Mouse (Mus musculus): ENCODE measurements around the gene Lime1. TPM values are rescaled to one million over a fixed set of nuclear protein-coding genes. Genes with fewer than 3 reads are reported as not detected.

The Lime1 gene
- polyA plus RNA-seq, 1 experiment from 2014 or later = 20.9 TPM

- no peaks in the 10 kb centered on the region for H3K4me1 ChIP-seq (ENCODE audit: control insufficient read depth, insufficient read depth, low read length)
- no peaks in the 10 kb centered on the region for H3K9me3 ChIP-seq (ENCODE audit: control insufficient read depth, low read length)
- no peak overlapping the region for H3K9ac ChIP-seq (ENCODE audit: low read length)
- no peak overlapping the region for H3K4me2 ChIP-seq (ENCODE audit: low read depth, severe bottlenecking)
- H3K27ac ChIP-seq (replicated peaks; ENCODE audit: low read depth, low read length) = no peak overlapping the region
- no peak for ATAC-seq (ENCODE audit: insufficient number of reproducible peaks, low FRiP score, low TSS enrichment, low read depth)
- no peaks in the 10 kb centered on the region for H3K27me3 ChIP-seq (ENCODE audit: control insufficient read depth, insufficient read depth, low read length)
- H3K4me3 ChIP-seq (ENCODE audit: low read depth, low read length) = no peak overlapping the region
- DNase-seq (ENCODE audit: low spot score) = no peak
- H3K36me3 ChIP-seq (ENCODE audit: control insufficient read depth, insufficient read depth, low read length) = no peaks in the 10 kb centered on the region
- 66% methylated on average over 3 of the region's 3 CpGs for WGBS
Observed at GRCm38 (mm10) chr2:181415945-181416344, 36.1 kb downstream of the Lime1 start.

GRCm38 (mm10) chr2:181419359-181419758 lies 39.5 kb downstream of the Lime1 start:
- H3K36me3 ChIP-seq (ENCODE audit: control insufficient read depth, insufficient read depth, low read length) = peaks cover 6% of the 10 kb centered on the region; the same call in 1 of the 2 replicates
- no peak overlapping the region for H3K27ac ChIP-seq (replicated peaks; ENCODE audit: low read depth, low read length)
- DNase-seq (ENCODE audit: low spot score) (no peak), ATAC-seq (ENCODE audit: insufficient number of reproducible peaks, low FRiP score, low TSS enrichment, low read depth) (no peak)
- no peaks in the 10 kb centered on the region for H3K4me1 ChIP-seq (ENCODE audit: control insufficient read depth, insufficient read depth, low read length)
- no peak overlapping the region for H3K4me2 ChIP-seq (ENCODE audit: low read depth, severe bottlenecking)
- no peak overlapping the region for H3K4me3 ChIP-seq (ENCODE audit: low read depth, low read length)
- 86% methylated on average over 7 of the region's 7 CpGs for WGBS
- no peaks in the 10 kb centered on the region for H3K9me3 ChIP-seq (ENCODE audit: control insufficient read depth, low read length)
- H3K9ac ChIP-seq (ENCODE audit: low read length) = no peak overlapping the region
- no peaks in the 10 kb centered on the region for H3K27me3 ChIP-seq (ENCODE audit: control insufficient read depth, insufficient read depth, low read length)

- ATAC-seq (ENCODE audit: insufficient number of reproducible peaks, low FRiP score, low TSS enrichment, low read depth) = no peak
- no peak for DNase-seq (ENCODE audit: low spot score)
- Histone ChIP-seq H3K4me3 (ENCODE audit: low read depth, low read length) (no peak overlapping the region), H3K27ac (replicated peaks; ENCODE audit: low read depth, low read length) (no peak overlapping the region), H3K9me3 (ENCODE audit: control insufficient read depth, low read length) (no peaks in the 10 kb centered on the region), H3K4me2 (ENCODE audit: low read depth, severe bottlenecking) (no peak overlapping the region), H3K27me3 (ENCODE audit: control insufficient read depth, insufficient read depth, low read length) (no peaks in the 10 kb centered on the region), H3K9ac (ENCODE audit: low read length) (no peak overlapping the region), H3K4me1 (ENCODE audit: control insufficient read depth, insufficient read depth, low read length) (no peaks in the 10 kb centered on the region), H3K36me3 (ENCODE audit: control insufficient read depth, insufficient read depth, low read length) (peaks cover 6% of the 10 kb centered on the region; the same call in 1 of the 2 replicates)
- WGBS = 87% methylated on average over 4 of the region's 4 CpGs
Observed at GRCm38 (mm10) chr2:181420426-181420825, 40.5 kb downstream of the Lime1 start.

- Histone ChIP-seq H3K4me1 (ENCODE audit: control insufficient read depth, insufficient read depth, low read length) (no peaks in the 10 kb centered on the region), H3K36me3 (ENCODE audit: control insufficient read depth, insufficient read depth, low read length) (peaks cover 6% of the 10 kb centered on the region; the same call in 1 of the 2 replicates), H3K27ac (replicated peaks; ENCODE audit: low read depth, low read length) (no peak overlapping the region), H3K4me3 (ENCODE audit: low read depth, low read length) (no peak overlapping the region), H3K27me3 (ENCODE audit: control insufficient read depth, insufficient read depth, low read length) (no peaks in the 10 kb centered on the region), H3K4me2 (ENCODE audit: low read depth, severe bottlenecking) (no peak overlapping the region), H3K9ac (ENCODE audit: low read length) (no peak overlapping the region), H3K9me3 (ENCODE audit: control insufficient read depth, low read length) (no peaks in the 10 kb centered on the region)
- DNase-seq (ENCODE audit: low spot score) (no peak), ATAC-seq (ENCODE audit: insufficient number of reproducible peaks, low FRiP score, low TSS enrichment, low read depth) (no peak)
- WGBS = 78% methylated on average over 4 of the region's 4 CpGs
Observed at GRCm38 (mm10) chr2:181420903-181421638, 41.2 kb downstream of the Lime1 start.

- Histone ChIP-seq H3K27me3 (ENCODE audit: control insufficient read depth, insufficient read depth, low read length) (no peaks in the 10 kb centered on the region), H3K4me3 (ENCODE audit: low read depth, low read length) (no peak overlapping the region), H3K9ac (ENCODE audit: low read length) (no peak overlapping the region), H3K36me3 (ENCODE audit: control insufficient read depth, insufficient read depth, low read length) (peaks cover 6% of the 10 kb centered on the region; the same call in 1 of the 2 replicates), H3K9me3 (ENCODE audit: control insufficient read depth, low read length) (no peaks in the 10 kb centered on the region), H3K4me1 (ENCODE audit: control insufficient read depth, insufficient read depth, low read length) (no peaks in the 10 kb centered on the region), H3K4me2 (ENCODE audit: low read depth, severe bottlenecking) (no peak overlapping the region), H3K27ac (replicated peaks; ENCODE audit: low read depth, low read length) (no peak overlapping the region)
- DNase-seq (ENCODE audit: low spot score) = no peak
- no peak for ATAC-seq (ENCODE audit: insufficient number of reproducible peaks, low FRiP score, low TSS enrichment, low read depth)
- WGBS = 90% methylated on average over 9 of the region's 9 CpGs
Observed at GRCm38 (mm10) chr2:181423834-181424233, 44.0 kb downstream of the Lime1 start.

Other genes with a start within 250 kb of the Lime1 start
- 0.11 and 0.25 TPM in 2 replicates for gene Kcnq2, start 244.8 kb upstream of the Lime1 start, polyA plus RNA-seq (2014; fragmentation: Nextera tagmentation; extraction: Ambion mirVana)
- 0.13 and 0.14 TPM in 2 replicates for gene Eef1a2, start 223.1 kb upstream of the Lime1 start, polyA plus RNA-seq (2014; fragmentation: Nextera tagmentation; extraction: Ambion mirVana)
- 422 and 444 TPM in 2 replicates for gene Ppdpf, start 192.8 kb upstream of the Lime1 start, polyA plus RNA-seq (2014; fragmentation: Nextera tagmentation; extraction: Ambion mirVana)
- gene Ptk6, start 177.3 kb upstream of the Lime1 start, polyA plus RNA-seq (2014; fragmentation: Nextera tagmentation; extraction: Ambion mirVana) = 0.04 TPM in 1 of 2 replicates, not detected in the other
- gene Srms, start 166.9 kb upstream of the Lime1 start, polyA plus RNA-seq (2014; fragmentation: Nextera tagmentation; extraction: Ambion mirVana) = 0.94 and 1.4 TPM in 2 replicates
- 0.17 and 0.69 TPM in 2 replicates for gene Fndc11, start 160.1 kb upstream of the Lime1 start, polyA plus RNA-seq (2014; fragmentation: Nextera tagmentation; extraction: Ambion mirVana)
- 0.99 and 1.2 TPM in 2 replicates for gene Helz2, start 138.1 kb upstream of the Lime1 start, polyA plus RNA-seq (2014; fragmentation: Nextera tagmentation; extraction: Ambion mirVana)
- gene Gmeb2, start 92.0 kb upstream of the Lime1 start, polyA plus RNA-seq (2014; fragmentation: Nextera tagmentation; extraction: Ambion mirVana) = 19.7 and 21.3 TPM in 2 replicates
- gene Stmn3, start 65.6 kb upstream of the Lime1 start, polyA plus RNA-seq (2014; fragmentation: Nextera tagmentation; extraction: Ambion mirVana) = 0.84 and 0.91 TPM in 2 replicates
- gene Rtel1, start 60.3 kb upstream of the Lime1 start, polyA plus RNA-seq (2014; fragmentation: Nextera tagmentation; extraction: Ambion mirVana) = 63.0 and 63.7 TPM in 2 replicates
- 35.0 and 40.2 TPM in 2 replicates for gene Zgpat, start 15.2 kb upstream of the Lime1 start, polyA plus RNA-seq (2014; fragmentation: Nextera tagmentation; extraction: Ambion mirVana)
- 57.3 and 63.7 TPM in 2 replicates for gene Arfrp1, start 14.7 kb upstream of the Lime1 start, polyA plus RNA-seq (2014; fragmentation: Nextera tagmentation; extraction: Ambion mirVana)
- 9.8 and 10.1 TPM in 2 replicates for gene Zbtb46, start 79.3 kb downstream of the Lime1 start, polyA plus RNA-seq (2014; fragmentation: Nextera tagmentation; extraction: Ambion mirVana)
- 0.08 and 0.21 TPM in 2 replicates for gene Abhd16b, start 113.1 kb downstream of the Lime1 start, polyA plus RNA-seq (2014; fragmentation: Nextera tagmentation; extraction: Ambion mirVana)
- 165 and 175 TPM in 2 replicates for gene Tpd52l2, start 117.1 kb downstream of the Lime1 start, polyA plus RNA-seq (2014; fragmentation: Nextera tagmentation; extraction: Ambion mirVana)
- gene Dnajc5, start 140.4 kb downstream of the Lime1 start, polyA plus RNA-seq (2014; fragmentation: Nextera tagmentation; extraction: Ambion mirVana) = 75.3 and 80.9 TPM in 2 replicates
- 34.4 and 39.7 TPM in 2 replicates for gene Uckl1, start 204.8 kb downstream of the Lime1 start, polyA plus RNA-seq (2014; fragmentation: Nextera tagmentation; extraction: Ambion mirVana)
- 78.7 and 82.5 TPM in 2 replicates for gene Prpf6, start 211.8 kb downstream of the Lime1 start, polyA plus RNA-seq (2014; fragmentation: Nextera tagmentation; extraction: Ambion mirVana)
- 30.9 and 41.1 TPM in 2 replicates for gene Zfp512b, start 212.7 kb downstream of the Lime1 start, polyA plus RNA-seq (2014; fragmentation: Nextera tagmentation; extraction: Ambion mirVana)
- gene Samd10, start 219.1 kb downstream of the Lime1 start, polyA plus RNA-seq (2014; fragmentation: Nextera tagmentation; extraction: Ambion mirVana) = 14.9 and 17.7 TPM in 2 replicates

Measured in limb, embryonic 11.5 days (tissue).